Mouse (Mus musculus): ENCODE results near the gene Brd4. TPM values are rescaled to one million over a fixed set of nuclear protein-coding genes. Genes with fewer than 3 reads are reported as not detected.

The Brd4 gene
- polyA plus RNA-seq, 1 experiment from 2014 or later: 95.8 TPM

- Histone ChIP-seq H3K36me3 (no peaks in the 10 kb centered on the region), H3K9me3 (no peaks in the 10 kb centered on the region), H3K4me2 (replicated peaks) (peak overlapping the region; percentile 93), H3K9ac (replicated peaks) (peak overlapping the region; percentile 20; the same call in 1 of the 2 replicates), H3K4me1 (replicated peaks) (peaks cover 54% of the 10 kb centered on the region), H3K27me3 (no peaks in the 10 kb centered on the region), H3K27ac (peak overlapping the region; percentile 65), H3K4me3 (replicated peaks) (no peak overlapping the region; the same call in 1 of the 2 replicates)
- ATAC-seq: no peak
- 61% methylated on average over 6 of the region's 6 CpGs for WGBS
Measured at GRCm38 (mm10) chr17:32163910-32164650, 120.4 kb downstream of the Brd4 start.

- no peaks in the 10 kb centered on the region for H3K9me3 ChIP-seq
- no peaks in the 10 kb centered on the region for H3K27me3 ChIP-seq
- peak overlapping the region; percentile 73 for H3K9ac ChIP-seq (replicated peaks)
- H3K4me2 ChIP-seq (replicated peaks): peak overlapping the region; percentile 93
- ATAC-seq: peak; percentile 31
- peaks cover 54% of the 10 kb centered on the region for H3K4me1 ChIP-seq (replicated peaks)
- H3K27ac ChIP-seq: 0 out of 2 replicates have a peak overlapping the region, but pooled peaks have one; percentile 12
- peaks cover 14% of the 10 kb centered on the region; the same call in 1 of the 2 replicates for H3K36me3 ChIP-seq
- peak overlapping the region; percentile 62 for H3K4me3 ChIP-seq (replicated peaks)
- WGBS: 3% methylated on average over 58 of the region's 58 CpGs
Measured at GRCm38 (mm10) chr17:32162112-32162850, 122.2 kb downstream of the Brd4 start.

- Histone ChIP-seq H3K4me3 (replicated peaks) (no peak overlapping the region), H3K27ac (no peak overlapping the region), H3K27me3 (no peaks in the 10 kb centered on the region), H3K9me3 (no peaks in the 10 kb centered on the region), H3K36me3 (peaks cover 17% of the 10 kb centered on the region), H3K4me1 (replicated peaks) (peaks cover 43% of the 10 kb centered on the region), H3K9ac (replicated peaks) (no peak overlapping the region), H3K4me2 (replicated peaks) (no peak overlapping the region)
- ATAC-seq: no peak
- WGBS: 76% methylated on average over 4 of the region's 4 CpGs
Measured at GRCm38 (mm10) chr17:32160882-32161281, 123.6 kb downstream of the Brd4 start.

- WGBS: 95% methylated on average over 13 of the region's 13 CpGs
- Histone ChIP-seq H3K36me3 (peaks cover 30% of the 10 kb centered on the region), H3K4me3 (replicated peaks) (no peak overlapping the region), H3K9ac (replicated peaks) (no peak overlapping the region), H3K27ac (no peak overlapping the region), H3K9me3 (no peaks in the 10 kb centered on the region), H3K4me1 (replicated peaks) (peaks cover 25% of the 10 kb centered on the region), H3K27me3 (no peaks in the 10 kb centered on the region), H3K4me2 (replicated peaks) (no peak overlapping the region)
- no peak for ATAC-seq
Measured at GRCm38 (mm10) chr17:32158841-32159240, 125.7 kb downstream of the Brd4 start.

GRCm38 (mm10) chr17:32146718-32147117 lies 137.8 kb downstream of the Brd4 start:
- WGBS: 97% methylated on average over 8 of the region's 8 CpGs
- no peak for ATAC-seq

More at GRCm38 (mm10) chr17:32146718-32147117, 137.8 kb downstream of the Brd4 start:
- peaks cover 54% of the 10 kb centered on the region for H3K36me3 ChIP-seq
- no peak overlapping the region for H3K9ac ChIP-seq (replicated peaks)
- H3K27ac ChIP-seq: no peak overlapping the region
- H3K9me3 ChIP-seq: no peaks in the 10 kb centered on the region
- no peaks in the 10 kb centered on the region for H3K27me3 ChIP-seq
- no peak overlapping the region for H3K4me2 ChIP-seq (replicated peaks)
- peaks cover 5% of the 10 kb centered on the region for H3K4me1 ChIP-seq (replicated peaks)
- no peak overlapping the region for H3K4me3 ChIP-seq (replicated peaks)

Other genes starting within 250 kb of the Brd4 start
- 43.7 and 44.7 TPM in 2 replicates for gene Rrp1b, start 248.6 kb downstream of the Brd4 start, polyA plus RNA-seq (2015; fragmentation: Nextera tagmentation; extraction: Ambion mirVana)
- 0.31 and 0.55 TPM in 2 replicates for gene Hsf2bp, start 248.4 kb downstream of the Brd4 start, polyA plus RNA-seq (2015; fragmentation: Nextera tagmentation; extraction: Ambion mirVana)
- gene Notch3, start 117.9 kb downstream of the Brd4 start, polyA plus RNA-seq (2015; fragmentation: Nextera tagmentation; extraction: Ambion mirVana): 9.7 and 13.2 TPM in 2 replicates
- gene Ephx3, start 95.2 kb downstream of the Brd4 start, polyA plus RNA-seq (2015; fragmentation: Nextera tagmentation; extraction: Ambion mirVana): 0.17 and 0.23 TPM in 2 replicates
- gene Akap8, start 36.5 kb upstream of the Brd4 start, polyA plus RNA-seq (2015; fragmentation: Nextera tagmentation; extraction: Ambion mirVana): 116 and 121 TPM in 2 replicates
- 138 and 168 TPM in 2 replicates for gene Akap8l, start 65.9 kb upstream of the Brd4 start, polyA plus RNA-seq (2015; fragmentation: Nextera tagmentation; extraction: Ambion mirVana)
- gene Wiz, start 104.7 kb upstream of the Brd4 start, polyA plus RNA-seq (2015; fragmentation: Nextera tagmentation; extraction: Ambion mirVana): 33.7 and 36.4 TPM in 2 replicates
- 0.54 TPM in 2 replicates for gene Rasal3, start 118.9 kb upstream of the Brd4 start, polyA plus RNA-seq (2015; fragmentation: Nextera tagmentation; extraction: Ambion mirVana)
- not detected in 2 replicates for gene Pglyrp2, start 139.4 kb upstream of the Brd4 start, polyA plus RNA-seq (2015; fragmentation: Nextera tagmentation; extraction: Ambion mirVana)
- 1.2 TPM in 2 replicates for gene Cyp4f39, start 168.0 kb upstream of the Brd4 start, polyA plus RNA-seq (2015; fragmentation: Nextera tagmentation; extraction: Ambion mirVana)
- gene Cyp4f17, start 221.3 kb upstream of the Brd4 start, polyA plus RNA-seq (2015; fragmentation: Nextera tagmentation; extraction: Ambion mirVana): 13.0 and 13.8 TPM in 2 replicates

All from midbrain, embryonic 13.5 days (tissue).